Mouse (Mus musculus) neural tube, embryonic 15.5 days (tissue): Measurements from ENCODE around the gene Hs6st3. TPM values are rescaled to one million over a fixed set of nuclear protein-coding genes. Genes with fewer than 3 reads are reported as not detected.

Experiments
- ATAC-seq: fragments of 200-750 bp; cut with Nextera tagmentation; 2 replicates; pipeline ENCODE4 v1.8.0; 2017; ENCODE audit warnings: mild to moderate bottlenecking, moderate TSS enrichment, moderate library complexity; ENCODE audit not compliant: low FRiP score
- H3K27ac ChIP-seq: fragments of 300-500 bp; sonication (generic); replicated peaks from 2 replicates; pipeline ENCODE4 v1.5.1; 2015; ENCODE audit warnings: mild to moderate bottlenecking, inconsistent platforms
- H3K27me3 ChIP-seq: fragments of 300-500 bp; sonication (generic); replicated peaks from 2 replicates; pipeline ENCODE4 v1.6.1; 2015; ENCODE audit warnings: inconsistent platforms
- H3K36me3 ChIP-seq: fragments of 300-500 bp; sonication (generic); 2 replicates; pipeline ENCODE4 v1.6.1; 2015; ENCODE audit warnings: inconsistent platforms
- H3K4me1 ChIP-seq: fragments of 300-500 bp; sonication (generic); 2 replicates; pipeline ENCODE4 v1.6.1; 2015; ENCODE audit warnings: inconsistent platforms
- H3K4me2 ChIP-seq: fragments of 300-500 bp; sonication (generic); 2 replicates; pipeline ENCODE4 v1.6.1; 2015; ENCODE audit warnings: inconsistent platforms, mild to moderate bottlenecking, moderate library complexity
- H3K4me3 ChIP-seq: fragments of 300-500 bp; sonication (generic); replicated peaks from 2 replicates; pipeline ENCODE4 v1.5.1; 2015; ENCODE audit warnings: mild to moderate bottlenecking, inconsistent platforms
- H3K9ac ChIP-seq: fragments of 300-500 bp; sonication (generic); replicated peaks from 2 replicates; pipeline ENCODE4 v1.6.1; 2015; ENCODE audit warnings: mild to moderate bottlenecking, inconsistent platforms
- H3K9me3 ChIP-seq: fragments of 300-500 bp; sonication (generic); replicated peaks from 2 replicates; pipeline ENCODE4 v1.6.1; 2016; ENCODE audit warnings: inconsistent platforms
- WGBS: fragments of 180-500 bp; shearing (Covaris S2); methylation state at CpG from one replicate; pipeline ENCODE4 v1.1.7; 2015; ENCODE audit warnings: mixed read lengths; 5-methylcytosine and 5-hydroxymethylcytosine counted together
- polyA plus RNA-seq: library from polyadenylated mRNA; unstranded; fragments of >200 nt; fragmentation: Nextera tagmentation; extraction: Ambion mirVana; gene quantifications from 2 replicates; pipeline ENCODE4 v1.2.1, GENCODE M21; 2015

Hs6st3 gene
- polyA plus RNA-seq, 1 experiment from 2014 or later: 2.1 TPM

DNA sequence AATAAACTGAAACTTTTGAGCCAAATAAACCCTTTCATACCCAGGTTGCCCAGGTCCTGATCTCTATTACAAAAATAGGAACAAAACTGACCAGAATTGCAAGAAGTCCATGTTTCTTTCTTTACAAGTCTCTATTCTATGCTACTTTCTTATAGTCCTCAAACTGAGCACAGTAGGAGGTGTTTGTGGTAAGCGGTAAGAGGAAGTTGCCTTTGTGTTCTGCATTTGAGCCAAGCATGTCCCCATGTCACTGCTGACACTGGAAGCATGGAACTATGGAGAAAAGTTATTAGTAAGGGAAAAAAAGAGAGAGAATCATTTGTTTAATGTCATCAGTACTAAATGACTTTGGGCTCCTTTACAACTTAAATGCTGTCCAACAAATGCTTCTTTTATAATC is 529.3 kb downstream of the Hs6st3 start:
- Histone ChIP-seq H3K4me1 (peaks cover 8% of the 10 kb centered on the region; the same call in 1 of the 2 replicates), H3K9ac (no peak overlapping the region), H3K36me3 (no peaks in the 10 kb centered on the region), H3K4me3 (no peak overlapping the region), H3K27ac (no peak overlapping the region), H3K4me2 (no peak overlapping the region), H3K27me3 (no peaks in the 10 kb centered on the region), H3K9me3 (no peaks in the 10 kb centered on the region)
- ATAC-seq: no peak
- WGBS: 91% methylated on average over 1 of the region's 1 CpGs

DNA sequence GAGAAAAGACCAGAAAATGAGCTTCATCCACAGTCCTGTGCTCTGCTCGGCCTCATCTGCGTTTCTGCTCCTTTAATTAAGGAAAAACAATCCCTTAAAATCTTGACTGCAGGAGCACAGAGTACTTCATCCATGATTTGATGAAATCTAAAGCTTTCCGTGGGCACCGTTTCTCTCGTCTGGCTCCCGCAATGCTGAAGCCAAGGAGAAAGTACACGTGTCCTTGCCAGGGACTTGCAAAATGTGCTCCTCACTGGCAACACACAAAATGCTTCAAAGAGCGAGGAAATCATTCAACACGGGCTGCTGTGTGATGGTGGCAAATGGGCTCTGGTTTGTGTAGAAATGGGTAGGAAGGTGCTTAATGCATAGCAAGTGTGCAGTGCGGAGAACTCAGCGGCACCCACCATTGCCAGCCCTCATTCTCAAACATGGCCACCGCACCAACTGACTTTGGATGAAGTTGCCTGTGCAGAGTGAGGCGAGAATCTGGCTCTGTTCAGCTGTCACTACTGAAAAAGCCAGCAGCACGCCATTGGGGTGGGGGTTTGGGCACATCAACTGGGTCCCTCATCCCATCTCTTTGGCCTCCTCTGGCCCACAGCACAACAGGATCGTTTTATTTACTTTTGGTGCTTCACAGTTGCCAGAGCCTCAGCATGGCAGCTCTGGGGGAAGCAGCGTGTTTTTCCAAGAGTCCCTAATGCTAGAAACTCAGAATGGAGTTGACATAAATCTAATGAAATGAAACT is 532.9 kb downstream of the Hs6st3 start:
- Histone ChIP-seq H3K36me3 (no peaks in the 10 kb centered on the region), H3K27me3 (no peaks in the 10 kb centered on the region), H3K4me1 (peaks cover 4% of the 10 kb centered on the region; the same call in 1 of the 2 replicates), H3K9ac (no peak overlapping the region), H3K9me3 (no peaks in the 10 kb centered on the region), H3K27ac (no peak overlapping the region), H3K4me2 (no peak overlapping the region), H3K4me3 (no peak overlapping the region)
- 81% methylated on average over 16 of the region's 16 CpGs for WGBS
- no peak for ATAC-seq

DNA sequence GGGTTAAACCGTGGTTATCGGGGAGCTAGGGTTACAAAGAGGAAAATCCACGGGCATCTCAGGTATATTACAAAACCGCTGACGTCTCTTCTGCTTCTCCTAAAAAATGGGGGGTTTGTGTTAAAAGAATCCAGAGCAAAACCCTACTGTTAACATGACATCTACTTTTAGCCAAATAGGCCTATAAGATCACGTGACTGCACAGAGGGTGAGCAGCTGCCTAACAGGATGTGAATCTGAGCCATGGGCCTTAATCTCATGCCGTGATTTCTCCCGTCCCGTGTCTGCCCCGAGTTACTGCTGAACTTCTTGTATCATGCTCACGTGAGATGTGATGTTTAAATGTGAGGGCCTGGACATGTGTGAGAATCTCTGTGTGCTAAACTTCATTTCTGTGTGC is 540.4 kb downstream of the Hs6st3 start:
- Histone ChIP-seq H3K4me2 (no peak overlapping the region), H3K9ac (no peak overlapping the region), H3K36me3 (no peaks in the 10 kb centered on the region), H3K27ac (no peak overlapping the region), H3K4me1 (no peaks in the 10 kb centered on the region), H3K27me3 (no peaks in the 10 kb centered on the region), H3K4me3 (no peak overlapping the region), H3K9me3 (no peaks in the 10 kb centered on the region)
- 91% methylated on average over 11 of the region's 11 CpGs for WGBS
- ATAC-seq: no peak

DNA sequence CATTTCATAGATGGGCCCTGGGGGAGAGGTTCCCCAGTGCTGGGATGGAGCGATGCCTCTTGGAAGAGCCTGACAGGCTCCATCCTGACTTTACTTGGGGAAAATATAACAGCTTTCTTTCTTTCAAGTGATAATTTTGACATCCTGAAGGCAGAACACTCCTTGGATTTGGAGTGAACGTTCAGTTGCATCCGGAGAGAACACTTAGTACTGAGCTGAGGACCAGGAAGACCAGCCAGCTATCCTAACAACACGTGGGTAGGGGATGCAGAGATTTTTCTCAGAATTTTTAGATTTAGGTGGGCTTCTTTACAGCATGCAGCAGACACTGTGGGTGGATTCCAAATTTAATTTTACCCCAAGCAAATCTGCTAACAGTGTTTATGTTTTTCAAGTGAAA is 541.9 kb downstream of the Hs6st3 start:
- no peak for ATAC-seq
- 73% methylated on average over 4 of the region's 4 CpGs for WGBS
- no peak overlapping the region for H3K27ac ChIP-seq
- no peaks in the 10 kb centered on the region for H3K36me3 ChIP-seq
- H3K4me3 ChIP-seq: no peak overlapping the region
- H3K4me2 ChIP-seq: no peak overlapping the region
- H3K9ac ChIP-seq: no peak overlapping the region
- no peaks in the 10 kb centered on the region for H3K9me3 ChIP-seq
- no peaks in the 10 kb centered on the region for H3K27me3 ChIP-seq
- H3K4me1 ChIP-seq: no peaks in the 10 kb centered on the region

DNA sequence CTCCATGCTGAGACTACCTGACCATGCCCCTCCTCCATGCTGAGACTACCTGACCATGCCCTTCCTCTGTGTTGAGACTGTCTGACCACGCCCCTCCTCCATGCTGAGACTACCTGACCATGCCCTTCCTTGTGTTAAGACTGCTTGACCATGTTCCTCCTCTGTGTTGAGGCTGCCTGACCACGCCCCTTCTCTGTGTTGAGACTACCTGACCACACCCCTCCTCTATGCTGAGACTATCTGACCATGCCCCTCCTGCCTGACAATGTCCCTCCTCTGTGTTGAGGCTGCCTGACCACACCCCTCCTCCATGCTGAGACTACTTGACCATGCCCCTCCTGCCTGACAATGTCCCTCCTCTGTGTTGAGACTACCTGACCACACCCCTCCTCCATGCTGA is 549.7 kb downstream of the Hs6st3 start:
- WGBS: 85% methylated on average over 2 of the region's 2 CpGs
- Histone ChIP-seq H3K4me3 (no peak overlapping the region), H3K9me3 (no peaks in the 10 kb centered on the region), H3K9ac (no peak overlapping the region), H3K36me3 (no peaks in the 10 kb centered on the region), H3K4me2 (no peak overlapping the region), H3K27me3 (no peaks in the 10 kb centered on the region), H3K4me1 (no peaks in the 10 kb centered on the region), H3K27ac (no peak overlapping the region)
- no peak for ATAC-seq

DNA sequence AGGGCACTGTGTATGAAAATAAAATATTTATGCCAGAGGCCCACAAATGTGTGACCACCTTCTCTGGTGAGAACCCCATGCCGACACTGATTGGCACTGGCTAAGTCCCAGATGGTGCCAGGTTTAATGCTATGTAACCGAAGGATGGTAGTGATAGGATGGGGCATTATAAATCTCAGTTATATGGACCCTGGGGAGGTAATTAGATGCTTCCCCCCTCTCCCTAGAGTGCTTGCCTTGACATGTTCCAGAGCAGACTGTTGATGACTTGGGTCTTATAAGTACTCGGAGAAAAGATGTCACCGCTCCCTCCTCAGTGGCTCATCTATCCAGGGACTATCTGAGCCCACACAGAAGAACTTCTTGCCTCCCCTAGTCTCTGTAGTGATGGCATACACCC is 561.8 kb downstream of the Hs6st3 start:
- Histone ChIP-seq H3K36me3 (no peaks in the 10 kb centered on the region), H3K4me1 (no peaks in the 10 kb centered on the region), H3K9me3 (no peaks in the 10 kb centered on the region), H3K4me2 (no peak overlapping the region), H3K27ac (no peak overlapping the region), H3K9ac (no peak overlapping the region), H3K27me3 (no peaks in the 10 kb centered on the region), H3K4me3 (no peak overlapping the region)
- peak; percentile 38; the same call in 1 of the 2 replicates for ATAC-seq
- 52% methylated on average over 4 of the region's 4 CpGs for WGBS

DNA sequence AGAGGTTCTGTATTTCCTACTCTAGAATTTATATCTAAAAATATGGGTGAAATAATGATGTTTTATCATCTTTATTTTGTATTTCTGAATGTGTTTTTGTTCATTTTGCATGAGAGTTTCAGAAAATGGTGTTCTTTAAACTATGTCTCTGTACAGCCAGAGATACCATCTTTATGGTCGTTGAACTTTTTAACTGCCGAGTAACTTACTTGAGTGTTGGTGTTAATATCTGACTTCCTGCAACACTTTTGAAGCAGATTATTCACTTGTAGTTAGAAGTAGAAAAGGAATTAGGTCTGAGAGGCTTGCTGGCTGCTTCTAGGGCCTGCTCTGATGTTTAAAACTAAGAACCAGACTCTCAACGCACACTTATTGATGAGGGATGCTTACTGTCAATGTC is 576.6 kb downstream of the Hs6st3 start:
- Histone ChIP-seq H3K27me3 (no peaks in the 10 kb centered on the region), H3K36me3 (no peaks in the 10 kb centered on the region), H3K4me3 (no peak overlapping the region), H3K27ac (no peak overlapping the region), H3K9ac (no peak overlapping the region), H3K4me2 (no peak overlapping the region), H3K9me3 (no peaks in the 10 kb centered on the region), H3K4me1 (0 out of 2 replicates have a peak, but pooled peaks cover 5% of the 10 kb centered on the region)
- 83% methylated on average over 3 of the region's 3 CpGs for WGBS
- no peak for ATAC-seq

DNA sequence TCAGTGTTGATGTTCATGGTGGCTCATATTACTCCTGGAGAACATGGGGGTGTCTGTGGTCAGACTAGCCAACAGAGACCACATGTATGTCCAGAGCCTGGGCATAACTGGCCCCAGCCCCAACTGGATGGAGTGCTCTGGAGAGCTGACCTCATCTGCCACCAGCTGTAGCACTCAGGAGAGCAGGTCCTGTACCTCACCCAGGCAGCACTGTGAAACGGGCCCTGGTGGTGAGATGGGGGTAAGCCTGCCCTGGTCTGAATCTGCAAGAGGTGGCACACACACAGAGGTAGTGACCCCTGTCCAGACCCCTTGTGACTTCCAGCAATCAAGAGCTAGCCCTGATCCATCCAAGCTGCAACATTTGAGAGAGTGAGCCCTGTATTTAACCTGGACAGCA is 579.2 kb downstream of the Hs6st3 start:
- ATAC-seq: peak; percentile 17; the same call in 1 of the 2 replicates
- H3K4me3 ChIP-seq: no peak overlapping the region
- H3K9me3 ChIP-seq: no peaks in the 10 kb centered on the region
- whole genome bisulfite sequencing: 91% methylated on average over 1 of the region's 1 CpGs
- no peaks in the 10 kb centered on the region for H3K27me3 ChIP-seq
- H3K9ac ChIP-seq: no peak overlapping the region
- H3K4me2 ChIP-seq: no peak overlapping the region
- 0 out of 2 replicates have a peak, but pooled peaks cover 5% of the 10 kb centered on the region for H3K4me1 ChIP-seq
- no peaks in the 10 kb centered on the region for H3K36me3 ChIP-seq
- H3K27ac ChIP-seq: no peak overlapping the region

DNA sequence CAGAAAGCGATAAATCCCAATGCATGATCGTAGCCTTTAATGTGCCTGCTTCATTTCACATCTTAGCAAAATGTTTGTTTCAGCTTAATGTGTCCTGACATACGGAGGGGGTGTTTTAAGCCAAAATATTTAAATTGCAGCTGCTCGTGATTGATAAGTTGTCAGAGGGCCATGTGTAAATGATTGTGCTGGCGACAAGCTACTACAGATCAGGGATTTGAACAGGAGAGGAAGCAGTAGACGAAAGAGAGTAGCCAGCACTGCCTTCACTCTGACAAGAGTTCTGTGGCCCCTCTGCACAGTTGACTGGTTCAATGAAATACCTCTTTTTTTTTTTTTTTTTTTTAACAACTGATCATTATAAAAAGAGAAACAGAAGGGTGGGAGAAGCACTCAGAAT is 587.0 kb downstream of the Hs6st3 start:
- no peaks in the 10 kb centered on the region for H3K4me1 ChIP-seq

DNA sequence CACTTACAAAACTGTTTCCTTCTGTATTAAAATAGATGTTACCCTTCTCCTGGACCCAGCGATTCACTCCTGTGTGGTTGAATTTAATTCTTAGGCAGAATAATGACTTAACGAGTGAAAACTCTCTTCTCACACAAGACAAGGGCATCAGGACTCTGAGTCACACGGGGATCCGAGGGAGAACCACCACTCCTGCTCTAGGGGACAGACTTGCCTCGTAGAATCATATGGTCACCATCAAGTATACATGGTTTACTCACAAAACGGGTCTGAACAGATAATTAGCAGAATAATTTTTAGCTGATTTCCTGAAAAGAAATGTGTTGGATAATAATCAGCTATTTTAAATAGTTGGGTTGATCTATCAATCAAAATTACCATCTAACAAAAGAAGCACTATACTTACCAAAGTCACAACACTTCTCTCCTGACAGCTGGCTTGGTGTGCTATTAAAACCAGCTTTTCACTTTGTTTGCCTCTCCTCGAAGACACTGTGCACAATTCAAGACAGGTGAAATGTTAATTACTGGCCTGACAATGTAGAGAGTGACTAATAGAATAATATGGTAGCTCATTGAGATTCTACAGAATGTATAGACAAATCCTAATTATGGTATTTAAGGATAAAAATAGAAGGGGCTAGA is 593.4 kb downstream of the Hs6st3 start:
- WGBS: 76% methylated on average over 7 of the region's 7 CpGs
- H3K9ac ChIP-seq: no peak overlapping the region
- no peak for ATAC-seq
- no peak overlapping the region for H3K4me2 ChIP-seq
- H3K4me3 ChIP-seq: no peak overlapping the region
- H3K4me1 ChIP-seq: no peaks in the 10 kb centered on the region
- H3K27me3 ChIP-seq: no peaks in the 10 kb centered on the region
- H3K36me3 ChIP-seq: no peaks in the 10 kb centered on the region
- no peak overlapping the region for H3K27ac ChIP-seq
- H3K9me3 ChIP-seq: no peaks in the 10 kb centered on the region

More for the DNA sequence above, 587.0 kb downstream of the Hs6st3 start:
- 77% methylated on average over 6 of the region's 6 CpGs for WGBS
- H3K4me3 ChIP-seq: no peak overlapping the region
- H3K4me2 ChIP-seq: no peak overlapping the region
- no peak overlapping the region for H3K27ac ChIP-seq
- H3K36me3 ChIP-seq: no peaks in the 10 kb centered on the region
- H3K27me3 ChIP-seq: no peaks in the 10 kb centered on the region
- ATAC-seq: no peak
- no peak overlapping the region for H3K9ac ChIP-seq
- H3K9me3 ChIP-seq: no peaks in the 10 kb centered on the region

DNA sequence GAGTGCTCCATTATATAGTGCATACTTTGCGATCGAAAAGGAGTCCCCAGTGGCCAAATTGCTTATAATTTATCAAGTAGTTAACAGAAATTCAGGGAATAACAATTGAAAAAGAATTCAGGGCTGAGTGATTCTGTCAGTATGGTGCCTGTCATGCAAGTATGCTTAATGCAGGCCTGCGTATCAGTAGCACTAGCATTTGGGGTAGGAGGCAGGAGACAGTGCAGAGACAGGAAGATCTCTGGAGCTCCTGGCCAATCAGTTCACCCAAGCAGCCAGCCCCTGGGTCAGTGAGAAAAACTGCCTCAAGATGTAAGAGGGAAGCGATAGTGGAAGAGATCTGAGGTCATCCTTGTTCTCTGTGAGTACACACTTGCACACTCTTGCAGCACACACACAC is 594.1 kb downstream of the Hs6st3 start:
- no peaks in the 10 kb centered on the region for H3K36me3 ChIP-seq
- no peak for ATAC-seq
- no peak overlapping the region for H3K4me2 ChIP-seq
- no peaks in the 10 kb centered on the region for H3K9me3 ChIP-seq
- H3K4me3 ChIP-seq: no peak overlapping the region
- no peak overlapping the region for H3K27ac ChIP-seq
- H3K4me1 ChIP-seq: no peaks in the 10 kb centered on the region
- no peaks in the 10 kb centered on the region for H3K27me3 ChIP-seq
- no peak overlapping the region for H3K9ac ChIP-seq
- 80% methylated on average over 4 of the region's 4 CpGs for WGBS

DNA sequence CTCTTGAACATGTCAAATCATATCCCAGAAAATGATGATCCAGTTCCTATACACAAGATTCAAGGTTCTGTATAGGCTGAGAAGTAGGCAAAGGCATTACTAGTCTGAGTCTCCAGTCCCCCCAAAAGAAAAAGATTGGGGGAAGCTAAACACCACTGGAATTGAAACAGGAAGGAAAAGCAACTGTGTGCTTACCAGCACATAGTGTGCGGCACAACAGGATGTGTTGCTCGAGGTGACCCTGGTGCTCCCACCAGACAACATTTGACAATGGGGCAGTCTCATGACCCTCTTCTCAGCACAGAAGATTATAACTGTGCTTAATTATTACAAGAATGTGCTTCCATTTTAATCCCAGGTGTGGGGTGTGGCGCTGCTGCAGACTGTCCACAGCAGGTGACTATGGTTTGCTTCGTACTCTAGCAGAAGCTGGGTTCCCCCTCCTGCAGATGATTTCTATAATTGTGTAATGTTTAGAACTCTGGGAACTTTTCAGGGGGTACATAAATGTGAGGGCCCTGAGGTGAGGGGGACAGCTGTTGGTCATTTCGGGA is 599.3 kb downstream of the Hs6st3 start:
- no peaks in the 10 kb centered on the region for H3K36me3 ChIP-seq
- no peak overlapping the region for H3K9ac ChIP-seq
- no peak overlapping the region for H3K4me3 ChIP-seq
- 89% methylated on average over 5 of the region's 5 CpGs for WGBS
- ATAC-seq: no peak
- no peak overlapping the region for H3K4me2 ChIP-seq
- no peaks in the 10 kb centered on the region for H3K27me3 ChIP-seq
- H3K9me3 ChIP-seq: no peaks in the 10 kb centered on the region
- no peaks in the 10 kb centered on the region for H3K4me1 ChIP-seq
- no peak overlapping the region for H3K27ac ChIP-seq
